Mouse (Mus musculus) liver, embryonic 14.5 days (tissue): ENCODE data around the gene Casr.

Source experiments
- CTCF ChIP-seq: IDR thresholded peaks from 2 replicates; pipeline ENCODE4 v1.5.1; 2016; ENCODE audit warnings: antibody characterized with exemption, low read depth, control low read depth
- EP300 ChIP-seq: IDR thresholded peaks from 2 replicates; pipeline ENCODE4 v1.6.1; 2016; ENCODE audit warnings: antibody characterized with exemption, low read depth

- TF ChIP-seq CTCF (no peak), EP300 (no peak)
Observed at GRCm38 (mm10) chr16:36596671-36597410, 34.9 kb upstream of the Casr start.
